Mouse (Mus musculus) embryo, embryonic 10.5 days (tissue): ENCODE data around the gene Slc25a21.

Experiments
- DNase-seq: peaks from one replicate; pipeline ENCODE4 v3.0.0-alpha.2; 2015; ENCODE audit warnings: low spot score

The Slc25a21 gene

GRCm38 (mm10) chr12:56737104-56737503, 460.2 kb downstream of the Slc25a21 start:
- no peak for DNase-seq

GRCm38 (mm10) chr12:56727631-56728030, 469.6 kb downstream of the Slc25a21 start:
- no peak for DNase-seq

GRCm38 (mm10) chr12:56718707-56719051, 478.6 kb downstream of the Slc25a21 start:
- DNase-seq: no peak

- DNase-seq: peak; percentile 50
These were observed 479.1 kb downstream of the Slc25a21 start for GRCm38 (mm10) chr12:56717971-56718706.

GRCm38 (mm10) chr12:56701004-56701403, 496.3 kb downstream of the Slc25a21 start:
- DNase-seq: peak; percentile 57

GRCm38 (mm10) chr12:56699915-56700900, 497.1 kb downstream of the Slc25a21 start:
- peak; percentile 60 for DNase-seq

GRCm38 (mm10) chr12:56699351-56699750, 497.9 kb downstream of the Slc25a21 start:
- DNase-seq: peak; percentile 56

GRCm38 (mm10) chr12:56698191-56698980, 498.9 kb downstream of the Slc25a21 start:
- peak; percentile 58 for DNase-seq

GRCm38 (mm10) chr12:56697785-56698184, 499.5 kb downstream of the Slc25a21 start:
- DNase-seq: peak; percentile 48

GRCm38 (mm10) chr12:56697011-56697740, 500.1 kb downstream of the Slc25a21 start:
- DNase-seq: peak; percentile 70

GRCm38 (mm10) chr12:56696174-56697010, 500.9 kb downstream of the Slc25a21 start:
- peak; percentile 71 for DNase-seq

GRCm38 (mm10) chr12:56695358-56696173, 501.7 kb downstream of the Slc25a21 start:
- DNase-seq: peak; percentile 95

GRCm38 (mm10) chr12:56694936-56695335, 502.3 kb downstream of the Slc25a21 start:
- no peak for DNase-seq

- DNase-seq: peak; percentile 48
These were observed 502.9 kb downstream of the Slc25a21 start for GRCm38 (mm10) chr12:56694361-56694760.

- peak; percentile 44 for DNase-seq
These were observed 503.7 kb downstream of the Slc25a21 start for GRCm38 (mm10) chr12:56693411-56694098.

- DNase-seq: peak; percentile 49
These were observed 504.7 kb downstream of the Slc25a21 start for GRCm38 (mm10) chr12:56692536-56692935.

GRCm38 (mm10) chr12:56691427-56692079, 505.7 kb downstream of the Slc25a21 start, which contains the start of gene Pax9:
Gene Pax9 (plus strand): TSS chr12:56691767.
- peak; percentile 71 for DNase-seq

GRCm38 (mm10) chr12:56691001-56691400, 506.3 kb downstream of the Slc25a21 start:
- no peak for DNase-seq
